Mouse (Mus musculus): ENCODE measurements around the gene Mtfp1.

DNA sequence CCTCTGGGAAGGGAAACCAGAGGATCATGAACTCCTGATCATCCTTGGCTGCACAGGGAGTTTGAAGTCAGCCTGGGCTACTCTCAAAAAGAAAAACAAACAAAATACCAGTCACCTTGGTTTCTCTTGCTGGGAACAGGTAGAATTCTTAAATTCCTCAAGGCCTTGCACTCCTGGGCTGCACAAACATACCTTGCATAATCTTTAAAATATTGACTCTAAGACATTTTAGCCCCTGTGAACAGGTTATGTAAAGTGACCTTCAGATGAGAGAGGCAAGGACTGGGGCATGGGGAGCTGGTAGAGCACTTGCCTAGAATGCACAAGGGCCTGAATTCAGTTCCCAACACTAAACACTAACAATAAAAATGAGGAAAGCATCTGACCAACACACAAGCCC lies 46.3 kb upstream of the Mtfp1 start:
- TF ChIP-seq GATA1 (IDR thresholded peaks at IDR 0.05; ENCODE audit: low read length) (no peak), TAL1 (IDR thresholded peaks at IDR 0.05; ENCODE audit: low read length) (no peak)

All from erythroblast, embryonic 14.5 days (primary cell).